Mouse (Mus musculus) hindbrain, embryonic 16.5 days (tissue): ENCODE data around the gene Adam17. TPM values are rescaled to one million over a fixed set of nuclear protein-coding genes. Genes with fewer than 3 reads are reported as not detected.
"Not testable (repeated sequence)": the region's sequence is repeated elsewhere in the genome, so short reads cannot be mapped to it uniquely, and the experiment has no call there.

Source experiments
- ATAC-seq: fragments of 200-750 bp; cut with Nextera tagmentation; 2 replicates; pipeline ENCODE4 v1.8.0; 2017; ENCODE audit warnings: moderate TSS enrichment, moderate library complexity
- H3K27ac ChIP-seq: fragments of 300-500 bp; sonication (generic); 2 replicates; pipeline ENCODE4 v1.5.1; 2014; ENCODE audit warnings: low read depth, mild to moderate bottlenecking, control low read depth, low read length, moderate library complexity
- H3K27me3 ChIP-seq: fragments of 300-500 bp; sonication (generic); replicated peaks from 2 replicates; pipeline ENCODE4 v1.6.1; 2014; ENCODE audit warnings: low read length; ENCODE audit not compliant: control insufficient read depth, insufficient read depth
- H3K36me3 ChIP-seq: fragments of 300-500 bp; sonication (generic); 2 replicates; pipeline ENCODE4 v1.6.1; 2014; ENCODE audit warnings: mild to moderate bottlenecking, low read length, moderate library complexity, mixed read lengths; ENCODE audit not compliant: control insufficient read depth, insufficient read depth
- H3K4me1 ChIP-seq: fragments of 300-500 bp; sonication (generic); 2 replicates; pipeline ENCODE4 v1.6.1; 2014; ENCODE audit warnings: low read depth, low read length; ENCODE audit not compliant: control insufficient read depth, insufficient read depth
- H3K4me2 ChIP-seq: fragments of 300-500 bp; sonication (generic); 2 replicates; pipeline ENCODE4 v1.6.1; 2014; ENCODE audit warnings: mild to moderate bottlenecking, low read length, control low read depth, moderate library complexity
- H3K4me3 ChIP-seq: fragments of 300-500 bp; sonication (generic); 2 replicates; pipeline ENCODE4 v1.5.1; 2014; ENCODE audit warnings: mild to moderate bottlenecking, low read length, control low read depth, moderate library complexity
- H3K9ac ChIP-seq: fragments of 300-500 bp; sonication (generic); 2 replicates; pipeline ENCODE4 v1.6.1; 2014; ENCODE audit warnings: low read depth, mild to moderate bottlenecking, control low read depth, low read length, moderate library complexity
- H3K9me3 ChIP-seq: fragments of 300-500 bp; sonication (generic); 2 replicates; pipeline ENCODE4 v1.6.1; 2014; ENCODE audit warnings: mild to moderate bottlenecking, low read length, moderate library complexity; ENCODE audit not compliant: control insufficient read depth
- WGBS: fragments of 180-500 bp; shearing (Covaris S2); extraction: QIAGEN DNeasy Blood & Tissue Kit; methylation state at CpG from one replicate; pipeline ENCODE4 v1.1.7; 2014; 5-methylcytosine and 5-hydroxymethylcytosine counted together
- polyA plus RNA-seq: library from polyadenylated mRNA; unstranded; fragments of >200 nt; fragmentation: Nextera tagmentation; extraction: Ambion mirVana; gene quantifications from 2 replicates; pipeline ENCODE4 v1.2.1, GENCODE M21; 2015

Adam17 gene
- polyA plus RNA-seq, 1 experiment from 2014 or later: 17.0 TPM

DNA sequence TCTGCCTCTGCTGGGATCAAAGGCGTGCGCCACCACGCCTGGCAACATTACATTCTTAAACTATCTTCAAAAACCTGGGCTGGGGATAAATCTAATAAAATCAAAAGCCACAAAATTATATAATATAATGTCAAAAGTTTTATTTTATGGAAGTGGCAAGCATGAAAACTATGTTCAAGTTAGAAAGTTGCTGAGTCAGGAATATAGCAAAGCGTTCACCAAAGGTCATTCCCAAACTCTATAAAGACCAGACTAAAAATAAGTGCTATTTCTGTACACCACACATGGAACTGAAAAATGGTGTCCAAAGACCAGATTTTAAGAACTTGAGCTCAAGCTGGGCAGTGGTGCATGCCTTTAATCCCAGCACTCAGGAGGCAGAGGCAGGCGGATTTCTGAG lies 29.3 kb upstream of the Adam17 start:
- no peak overlapping the region for H3K27ac ChIP-seq
- H3K4me3 ChIP-seq: no peak overlapping the region
- H3K9me3 ChIP-seq: no peaks in the 10 kb centered on the region
- no peaks in the 10 kb centered on the region for H3K4me1 ChIP-seq
- no peak overlapping the region for H3K4me2 ChIP-seq
- no peak overlapping the region for H3K9ac ChIP-seq
- no peak for ATAC-seq
- 95% methylated on average over 5 of the region's 5 CpGs for WGBS
- H3K36me3 ChIP-seq: peaks cover 4% of the 10 kb centered on the region
- H3K27me3 ChIP-seq: no peaks in the 10 kb centered on the region

DNA sequence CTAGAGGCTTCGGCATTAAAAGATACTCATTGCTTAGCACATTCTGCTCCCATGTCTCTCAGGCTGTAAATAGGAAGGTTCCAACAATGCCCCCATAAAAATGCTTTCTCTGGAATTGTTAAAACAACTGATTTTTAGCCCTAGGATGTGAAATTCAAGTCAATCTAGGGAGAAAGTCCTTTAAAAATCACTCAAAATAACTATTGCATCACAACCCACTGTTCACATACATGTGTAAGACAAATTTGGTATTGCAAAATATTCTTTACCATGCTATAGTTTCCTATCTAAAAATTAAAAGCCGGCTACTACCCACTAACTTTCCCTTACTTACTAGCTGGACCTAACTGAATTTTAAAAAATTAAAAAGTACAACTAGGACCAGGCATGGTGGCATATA lies 12.8 kb upstream of the Adam17 start:
- no peak overlapping the region for H3K27ac ChIP-seq
- no peak overlapping the region for H3K9ac ChIP-seq
- WGBS: 96% methylated on average over 2 of the region's 2 CpGs
- no peak overlapping the region for H3K4me3 ChIP-seq
- H3K36me3 ChIP-seq: peaks cover 16% of the 10 kb centered on the region
- no peak for ATAC-seq
- H3K4me1 ChIP-seq: no peaks in the 10 kb centered on the region
- H3K27me3 ChIP-seq: no peaks in the 10 kb centered on the region
- no peak overlapping the region for H3K4me2 ChIP-seq
- H3K9me3 ChIP-seq: no peaks in the 10 kb centered on the region

DNA sequence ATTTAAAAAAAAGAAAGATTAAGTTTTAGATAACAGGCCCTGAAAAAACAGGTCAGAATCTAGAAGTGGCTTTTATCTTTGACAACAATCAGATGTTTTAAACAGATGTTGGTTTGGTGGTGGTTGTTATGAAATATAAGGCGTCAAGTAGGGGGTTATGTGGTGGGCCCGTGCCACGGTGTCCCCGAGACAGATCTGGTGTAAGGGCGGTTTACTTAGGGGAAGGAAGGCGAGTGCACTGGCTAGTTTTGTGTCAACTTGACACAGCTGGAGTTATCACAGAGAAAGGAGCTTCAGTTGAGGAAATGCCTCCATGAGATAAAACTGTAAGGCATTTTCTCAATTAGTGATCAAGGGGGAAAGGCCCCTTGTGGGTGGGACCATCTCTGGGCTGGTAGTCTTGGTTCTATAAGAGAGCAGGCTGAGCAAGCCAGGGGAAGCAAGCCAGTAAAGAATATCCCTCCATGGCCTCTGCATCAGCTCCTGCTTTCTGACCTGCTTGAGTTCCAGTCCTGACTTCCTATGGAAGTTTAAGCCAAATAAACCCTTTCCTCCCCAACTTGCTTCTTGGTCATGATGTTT lies 5.4 kb upstream of the Adam17 start:
- H3K9me3 ChIP-seq, H3K4me3 ChIP-seq, H3K27me3 ChIP-seq, H3K4me1 ChIP-seq, H3K4me2 ChIP-seq, H3K27ac ChIP-seq, ATAC-seq, H3K36me3 ChIP-seq, H3K9ac ChIP-seq: not testable (repeated sequence)
- WGBS: 86% methylated on average over 6 of the region's 6 CpGs

DNA sequence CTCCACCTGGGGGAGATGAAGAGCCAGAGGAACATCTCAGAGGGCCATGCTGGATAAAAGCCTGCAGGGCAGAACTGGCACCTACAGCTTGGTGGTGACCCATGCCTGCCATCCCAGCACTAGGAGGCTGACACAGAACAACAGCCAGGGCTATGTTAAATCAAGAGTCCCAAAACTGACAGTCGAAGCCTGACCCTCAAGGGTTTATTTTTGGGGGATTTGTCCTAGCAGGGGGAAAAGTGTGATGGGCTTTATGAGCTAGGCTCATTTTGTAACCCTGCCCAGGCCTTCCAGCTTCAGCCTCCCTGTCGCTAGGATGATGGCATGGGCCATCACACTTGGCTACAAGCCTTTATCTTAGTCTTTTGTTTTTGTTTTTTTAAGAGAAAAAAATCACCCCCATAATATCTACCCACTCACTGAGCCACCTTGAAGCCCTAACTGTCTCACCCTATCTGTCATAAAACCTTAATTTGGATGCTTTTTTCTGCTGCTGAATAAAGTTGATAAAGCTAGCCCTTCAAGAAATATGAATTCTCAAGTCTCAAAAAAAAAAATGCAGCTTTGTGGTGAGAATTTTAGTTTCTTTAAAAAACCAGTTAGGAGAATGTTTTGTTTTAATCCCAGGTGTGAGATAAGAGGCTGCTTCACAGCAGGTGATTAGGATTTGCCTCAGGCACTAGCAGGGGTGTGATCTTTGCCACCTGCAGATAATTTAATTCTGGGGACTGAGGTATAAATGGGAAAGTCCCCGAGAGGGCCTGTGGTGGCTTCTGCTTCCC lies 2.1 kb upstream of the Adam17 start:
- peaks cover 6% of the 10 kb centered on the region for H3K4me1 ChIP-seq
- no peaks in the 10 kb centered on the region for H3K36me3 ChIP-seq
- H3K4me2 ChIP-seq: no peak overlapping the region
- no peak overlapping the region for H3K4me3 ChIP-seq
- H3K27ac ChIP-seq: no peak overlapping the region
- ATAC-seq: no peak
- no peaks in the 10 kb centered on the region for H3K9me3 ChIP-seq
- H3K27me3 ChIP-seq: no peaks in the 10 kb centered on the region
- 57% methylated on average over 3 of the region's 3 CpGs for WGBS
- no peak overlapping the region for H3K9ac ChIP-seq

DNA sequence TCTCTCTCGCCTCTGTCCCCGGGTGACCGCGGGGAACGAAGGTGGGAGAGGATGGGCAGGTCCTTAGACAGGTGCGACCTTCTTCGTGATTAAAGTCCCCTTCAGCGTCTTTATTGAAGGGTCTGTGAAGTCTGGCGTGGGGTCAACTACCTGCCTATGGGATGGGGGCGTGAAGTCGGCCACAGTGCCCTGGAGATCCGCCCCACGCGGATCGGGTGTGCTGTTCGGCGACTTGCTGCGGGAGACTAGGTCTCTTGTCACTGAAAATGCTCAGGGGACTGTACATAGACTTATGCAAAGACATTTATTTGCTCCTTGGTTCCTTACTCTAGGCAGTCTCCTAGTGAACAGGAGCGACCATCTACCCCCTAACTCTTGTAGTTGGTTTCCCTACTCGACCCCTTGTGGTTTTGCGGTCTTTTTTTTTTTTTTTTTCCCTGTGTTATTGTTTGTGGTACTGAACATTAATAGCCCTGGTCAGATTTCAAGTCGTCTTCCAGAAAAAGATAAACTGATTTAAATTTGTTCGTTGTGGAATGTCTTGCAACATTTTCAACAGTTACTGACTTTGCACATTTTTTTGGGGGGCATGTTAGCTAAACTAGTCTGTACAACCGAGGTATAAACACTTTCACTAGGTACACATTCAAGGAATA lies 516 bp upstream of the Adam17 start:
- H3K36me3 ChIP-seq: no peaks in the 10 kb centered on the region
- H3K27me3 ChIP-seq: no peaks in the 10 kb centered on the region
- ATAC-seq: peak; percentile 82
- H3K4me2 ChIP-seq: peak overlapping the region; percentile 85
- H3K9me3 ChIP-seq: no peaks in the 10 kb centered on the region
- 5% methylated on average over 24 of the region's 24 CpGs for WGBS
- peak overlapping the region; percentile 94 for H3K9ac ChIP-seq
- peaks cover 6% of the 10 kb centered on the region for H3K4me1 ChIP-seq
- H3K4me3 ChIP-seq: peak overlapping the region; percentile 65
- peak overlapping the region; percentile 94 for H3K27ac ChIP-seq

DNA sequence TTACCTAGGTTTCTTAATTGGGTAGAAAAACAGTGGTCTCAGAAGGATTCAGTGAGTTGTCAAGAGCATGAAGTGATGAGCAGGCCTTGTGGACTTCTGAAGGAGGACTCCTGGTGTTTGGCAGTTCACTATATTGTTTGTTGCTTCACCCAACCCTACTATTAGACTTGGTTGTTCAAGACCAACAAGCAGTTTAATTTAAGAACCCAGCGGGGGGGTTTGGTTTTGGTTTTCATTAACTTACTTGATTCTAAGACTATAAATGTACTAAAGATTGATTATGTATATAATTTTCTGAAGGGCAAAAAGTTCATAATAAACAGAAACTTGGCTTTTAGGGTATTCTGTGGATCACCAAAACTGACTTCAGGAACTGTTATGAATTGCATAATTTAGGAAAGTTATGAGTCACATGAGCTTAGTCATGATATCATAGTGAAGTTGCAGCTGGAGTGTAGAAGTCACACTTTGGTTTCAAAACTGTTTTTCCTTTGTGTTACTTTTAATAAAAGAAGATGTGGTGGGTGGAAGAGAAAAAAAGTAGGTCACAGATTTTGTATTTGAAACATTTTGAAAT lies 3.3 kb downstream of the Adam17 start:
- 97% methylated on average over 1 of the region's 1 CpGs for WGBS
- H3K27me3 ChIP-seq: no peaks in the 10 kb centered on the region
- no peak overlapping the region for H3K27ac ChIP-seq
- no peaks in the 10 kb centered on the region for H3K36me3 ChIP-seq
- no peaks in the 10 kb centered on the region for H3K9me3 ChIP-seq
- no peak overlapping the region for H3K4me2 ChIP-seq
- peaks cover 6% of the 10 kb centered on the region for H3K4me1 ChIP-seq
- H3K9ac ChIP-seq: no peak overlapping the region
- no peak overlapping the region for H3K4me3 ChIP-seq
- no peak for ATAC-seq

DNA sequence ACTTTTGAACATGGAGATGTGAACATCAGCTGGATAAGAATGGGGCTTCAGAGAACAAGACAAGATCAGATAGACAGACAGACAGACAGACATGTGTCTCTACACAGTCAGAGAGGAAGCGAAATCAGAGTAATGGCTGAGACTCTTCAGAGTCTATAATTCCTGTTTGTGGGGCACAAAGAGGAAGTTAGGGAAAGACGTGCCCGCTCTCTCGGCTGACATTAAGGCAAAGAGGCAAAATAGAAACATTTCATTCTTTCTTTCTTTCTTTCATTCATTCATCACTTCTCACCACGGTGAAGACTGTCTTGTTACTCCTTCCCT lies 4.4 kb downstream of the Adam17 start:
- ATAC-seq: no peak
- no peaks in the 10 kb centered on the region for H3K36me3 ChIP-seq
- no peaks in the 10 kb centered on the region for H3K27me3 ChIP-seq
- no peak overlapping the region for H3K9ac ChIP-seq
- H3K4me1 ChIP-seq: peaks cover 6% of the 10 kb centered on the region
- WGBS: 98% methylated on average over 5 of the region's 5 CpGs
- H3K27ac ChIP-seq: no peak overlapping the region
- no peak overlapping the region for H3K4me3 ChIP-seq
- H3K9me3 ChIP-seq: no peaks in the 10 kb centered on the region
- H3K4me2 ChIP-seq: no peak overlapping the region

DNA sequence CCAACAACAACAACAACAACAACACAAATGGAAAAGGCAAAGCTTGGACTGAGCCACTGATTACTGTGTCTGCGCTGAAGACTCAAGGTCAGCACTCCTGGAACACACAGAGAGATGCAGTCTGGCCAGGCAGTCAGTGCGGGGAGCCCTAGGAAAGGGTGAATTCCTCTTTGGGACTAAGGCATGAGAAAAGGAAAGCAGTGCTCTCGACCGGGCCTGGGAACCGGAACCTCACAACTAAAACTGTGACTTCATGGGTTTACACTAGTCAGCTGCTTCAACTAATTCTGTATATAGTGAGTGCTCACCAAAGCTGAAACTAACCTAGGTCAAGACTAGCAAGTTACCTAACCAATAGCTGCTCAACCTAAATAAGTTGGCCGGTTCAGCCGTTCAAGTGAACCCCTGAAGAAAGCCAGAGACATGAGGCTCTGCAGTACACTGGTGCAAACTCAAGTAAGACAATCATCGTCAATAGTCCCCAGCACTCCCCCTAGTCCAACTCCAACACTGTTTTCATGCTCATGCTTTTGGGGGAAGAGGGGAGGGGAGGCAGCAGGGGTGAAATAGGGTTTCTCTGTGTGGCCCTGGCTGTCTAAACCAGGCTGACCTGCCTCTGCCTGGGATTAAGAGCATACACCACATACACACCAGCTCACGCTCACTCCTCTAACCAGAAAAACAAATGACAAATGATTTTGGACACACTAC lies 4.9 kb downstream of the Adam17 start:
- whole genome bisulfite sequencing: 94% methylated on average over 9 of the region's 9 CpGs

More for the DNA sequence above, 4.9 kb downstream of the Adam17 start:
- Histone ChIP-seq H3K9me3 (no peaks in the 10 kb centered on the region), H3K36me3 (no peaks in the 10 kb centered on the region), H3K4me3 (no peak overlapping the region), H3K4me1 (peaks cover 6% of the 10 kb centered on the region), H3K4me2 (no peak overlapping the region), H3K9ac (no peak overlapping the region), H3K27ac (no peak overlapping the region), H3K27me3 (no peaks in the 10 kb centered on the region)
- ATAC-seq: no peak
